Mouse (Mus musculus): ENCODE results near the gene Gm10130.
"Not testable (repeated sequence)": the region's sequence is repeated elsewhere in the genome, so short reads cannot be mapped to it uniquely, and the experiment has no call there.

The Gm10130 gene

GRCm38 (mm10) chr2:150323402-150323801, at the start of gene Gm10130:
Gene Gm10130 (plus strand): TSS chr2:150323702.
- DNase-seq, result no peak

DNA sequence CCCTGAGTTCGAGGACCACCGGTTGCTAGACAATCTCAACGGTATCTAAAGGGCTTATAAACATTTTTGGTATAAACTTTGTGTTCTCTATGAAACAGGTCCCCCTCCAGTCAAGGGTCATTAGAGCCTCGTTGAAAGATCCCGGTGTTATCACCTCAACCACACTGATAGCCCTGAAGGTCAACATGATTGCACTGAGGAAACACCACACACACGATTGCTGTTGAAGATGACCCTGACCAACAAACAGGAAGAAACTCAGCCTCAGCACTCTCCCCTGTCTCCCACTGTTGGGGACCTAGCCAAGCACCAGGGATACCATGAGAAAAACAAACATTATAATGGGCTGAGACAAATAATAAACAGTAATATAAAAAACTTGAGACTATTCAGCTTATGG, 29.8 kb upstream of the Gm10130 start:
- DNase-seq, result no peak

DNA sequence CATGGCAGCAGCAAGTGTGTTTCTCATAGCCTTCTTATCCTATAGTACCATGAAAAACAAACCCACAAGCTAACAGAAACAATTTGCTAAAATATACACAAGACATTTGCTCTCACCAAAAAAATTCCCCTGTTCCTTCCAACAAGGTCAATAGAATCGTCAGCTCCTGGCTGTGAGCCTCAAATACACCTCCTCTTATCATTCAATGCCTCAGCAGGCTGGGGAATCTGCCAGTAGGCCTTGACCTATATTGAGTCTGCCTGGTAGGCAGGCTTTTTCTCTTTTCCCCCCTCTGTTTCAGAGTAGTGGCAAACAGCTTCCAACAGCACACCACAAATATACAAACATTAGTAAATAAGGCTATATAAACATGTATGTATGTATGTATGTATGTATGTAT, 24.4 kb upstream of the Gm10130 start:
- DNase-seq, result no peak

DNA sequence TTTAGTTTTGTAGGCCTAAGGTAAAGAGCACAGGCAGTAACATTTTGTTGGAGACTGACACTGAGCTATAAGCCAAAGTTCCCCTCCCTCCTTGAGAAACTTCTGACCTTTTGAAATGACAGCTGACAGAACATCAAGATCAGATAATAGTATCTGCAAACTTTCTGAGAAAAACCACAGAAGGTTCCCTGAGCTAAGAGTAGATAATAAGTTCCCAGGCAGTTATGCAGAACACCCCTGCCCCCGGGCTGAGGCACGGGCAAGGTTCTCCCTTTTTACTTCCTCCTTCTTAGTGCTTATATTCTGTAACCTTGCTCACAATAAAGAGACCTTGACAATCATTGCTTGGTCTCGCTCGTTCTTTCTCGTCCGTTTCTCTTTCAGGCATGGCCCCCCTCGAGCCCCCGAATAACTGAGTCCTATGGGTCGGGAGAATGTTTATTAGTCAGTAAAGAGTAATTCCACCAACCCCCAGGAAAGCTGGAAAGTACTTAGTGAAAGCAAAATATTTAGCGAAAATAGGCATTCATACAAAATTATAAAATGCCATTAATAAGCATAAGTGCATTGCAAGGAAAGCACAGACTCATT, 16.2 kb upstream of the Gm10130 start:
- no peak for DNase-seq

- peak; percentile 90 for DNase-seq
Measured at GRCm38 (mm10) chr2:150310952-150311884, 12.3 kb upstream of the Gm10130 start.

DNA sequence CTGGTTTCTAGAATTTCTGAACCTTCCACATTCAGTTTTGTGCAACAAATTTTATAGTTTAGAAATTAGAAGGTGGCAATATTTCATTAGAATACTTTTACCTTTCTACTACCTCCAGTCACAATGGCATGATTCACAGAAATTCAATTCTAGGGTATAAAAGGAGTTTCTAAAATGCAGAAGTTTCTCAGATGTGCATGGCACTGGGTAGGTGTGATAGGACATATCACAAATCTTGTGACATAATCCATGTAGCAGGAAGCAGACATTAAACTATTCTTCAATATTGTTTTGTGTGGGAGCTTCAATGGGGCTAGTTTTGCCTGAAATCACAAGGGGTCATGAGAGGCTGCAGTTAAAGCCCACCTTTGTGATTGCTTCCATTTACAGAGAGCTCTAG, 7.4 kb upstream of the Gm10130 start:
- DNase-seq, result no peak

GRCm38 (mm10) chr2:150318973-150319372, 4.5 kb upstream of the Gm10130 start:
- no peak for DNase-seq

DNA sequence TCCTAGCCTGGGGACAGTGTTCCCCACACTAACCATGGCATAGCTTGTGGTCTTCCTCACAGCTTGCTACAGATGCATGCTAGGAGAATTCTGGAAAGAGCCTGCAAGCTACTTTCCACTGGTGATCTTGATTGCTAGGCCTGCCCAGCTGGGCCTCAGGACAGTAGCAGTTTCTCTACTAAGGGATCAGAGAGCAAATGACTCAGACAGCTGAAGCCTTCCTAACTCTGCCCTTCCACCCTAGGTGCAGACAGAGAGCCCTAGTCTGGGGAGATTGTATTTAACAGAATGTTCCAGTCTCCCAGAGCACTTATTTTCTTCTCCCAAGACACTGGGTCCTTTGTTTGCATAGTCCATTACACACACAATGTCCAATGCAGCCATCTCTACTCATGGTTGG, 33.6 kb downstream of the Gm10130 start:
- DNase-seq, result not testable (repeated sequence)

DNA sequence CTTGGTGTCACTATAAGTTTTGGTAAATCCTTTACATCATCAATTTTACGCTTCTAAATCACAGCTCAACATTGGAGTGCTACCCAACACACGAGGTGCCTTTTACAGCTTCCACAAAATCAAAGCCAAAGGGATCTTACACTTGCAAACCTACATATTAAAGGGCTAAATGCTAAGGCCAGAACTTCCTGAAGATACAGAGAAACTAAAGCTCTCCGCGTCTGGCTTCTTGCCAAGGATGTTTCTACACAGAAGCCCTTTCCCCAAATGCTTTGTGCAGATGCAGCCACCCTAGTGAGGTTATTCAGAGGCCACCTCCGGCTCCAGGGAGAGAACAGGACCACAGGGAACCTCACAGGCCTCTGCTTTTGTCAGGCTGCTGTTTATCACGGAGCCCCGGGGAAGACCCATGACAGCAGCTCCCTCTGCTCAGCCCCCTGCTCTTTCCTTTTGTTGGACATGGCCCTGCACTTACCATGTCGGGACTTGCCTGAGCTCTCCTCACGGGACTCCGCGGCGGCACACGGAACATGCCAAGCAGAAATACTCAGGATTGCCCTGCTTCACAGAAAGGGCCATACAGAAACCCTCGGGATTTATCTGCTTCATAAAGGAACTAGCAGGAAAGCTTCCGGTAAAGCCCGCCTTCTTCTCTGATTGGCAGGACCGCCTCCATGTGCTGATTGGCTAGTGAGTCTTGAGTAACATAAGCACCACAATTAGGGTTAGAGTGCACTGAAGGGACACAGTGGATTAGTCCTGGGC, 38.8 kb downstream of the Gm10130 start, which contains the start of gene 3300002I08Rik:
Gene 3300002I08Rik, minus strand, starts transcription at position 653 of the 765 bp plus-strand sequence.
- peak; percentile 90 for DNase-seq

- DNase-seq, result no peak
Measured at GRCm38 (mm10) chr2:150362878-150363229, 39.4 kb downstream of the Gm10130 start.

DNA sequence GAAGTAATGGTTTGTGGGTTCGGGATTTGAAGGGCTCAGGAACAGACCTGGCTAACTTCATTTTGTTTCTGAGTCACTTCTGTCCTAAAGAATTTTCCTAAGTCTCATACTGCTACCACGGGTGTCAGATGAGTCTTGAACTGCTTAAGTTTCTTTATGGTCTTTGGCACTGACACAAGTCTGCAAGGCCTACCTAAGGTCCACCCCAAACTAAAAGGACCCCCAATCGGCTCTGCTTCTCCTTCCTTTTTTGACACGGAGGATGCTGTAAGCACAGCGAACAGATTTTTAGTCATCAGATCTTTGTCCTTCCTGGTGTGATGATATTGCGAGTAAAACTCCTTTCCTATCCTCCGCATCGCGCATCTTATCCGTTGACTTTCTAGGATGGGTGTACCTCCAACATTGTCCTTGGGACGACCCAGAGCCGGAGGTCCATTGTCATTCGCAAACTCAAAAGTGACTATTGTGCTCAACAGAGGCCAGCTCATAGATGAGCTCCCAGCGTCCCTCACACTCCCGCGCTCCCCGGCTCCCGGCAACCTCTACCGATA, 62.1 kb downstream of the Gm10130 start:
- DNase-seq, result peak; percentile 9

DNA sequence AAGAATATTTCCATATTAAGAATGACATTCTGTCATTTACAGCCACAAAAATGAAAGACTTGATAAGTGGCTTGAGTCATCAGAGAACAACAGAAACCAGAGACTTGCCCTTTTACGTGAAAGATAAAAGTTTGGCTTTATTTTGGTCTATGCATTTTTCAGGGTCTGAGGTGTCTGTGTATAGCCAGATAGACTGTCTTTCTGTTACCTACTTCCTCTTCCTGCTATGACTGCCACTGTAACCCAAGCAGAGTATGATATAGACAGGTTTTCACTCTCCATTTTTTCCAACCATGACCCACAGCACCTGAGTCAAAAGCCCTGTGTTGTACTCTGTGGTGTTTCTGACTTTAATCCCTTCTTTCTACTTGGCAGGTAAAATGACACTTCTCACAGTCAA, 66.7 kb downstream of the Gm10130 start:
- DNase-seq, result no peak

- not testable (repeated sequence) for DNase-seq
Measured at GRCm38 (mm10) chr2:150412146-150412545, 88.6 kb downstream of the Gm10130 start.
